Mouse (Mus musculus) E14TG2a.4 (cell line): ENCODE data around the gene Tle6.
"Not testable (repeated sequence)": the region's sequence is repeated elsewhere in the genome, so short reads cannot be mapped to it uniquely, and the experiment has no call there.

ENCODE experiments used
- H3K27me3 ChIP-seq: 2 replicates; pipeline ENCODE4 v1.6.1; 2014; ENCODE audit warnings: low read length, control low read depth; ENCODE audit not compliant: insufficient read depth
- H3K36me3 ChIP-seq: 2 replicates; pipeline ENCODE4 v1.6.1; 2014; ENCODE audit warnings: low read length, control low read depth; ENCODE audit not compliant: insufficient read depth
- H3K4me1 ChIP-seq: replicated peaks from 2 replicates; pipeline ENCODE4 v1.6.1; 2014; ENCODE audit warnings: low read depth, low read length, control low read depth
- H3K4me3 ChIP-seq: replicated peaks from 2 replicates; pipeline ENCODE4 v1.5.1; 2014; ENCODE audit warnings: mild to moderate bottlenecking, low read length
- H3K9me3 ChIP-seq: 2 replicates; pipeline ENCODE4 v1.6.1; 2014; ENCODE audit warnings: low read length, control low read depth
- CTCF ChIP-seq: conservative IDR thresholded peaks from 2 replicates; pipeline ENCODE4 v1.5.1; 2014; ENCODE audit warnings: low read length
- NANOG ChIP-seq: IDR thresholded peaks from 2 replicates; pipeline ENCODE4 v1.6.1; 2014; ENCODE audit warnings: borderline replicate concordance, low read length, mixed read lengths
- POU5F1 ChIP-seq: IDR thresholded peaks from 2 replicates; pipeline ENCODE4 v1.6.1; 2014; ENCODE audit warnings: low read length, borderline replicate concordance

The Tle6 gene

GRCm38 (mm10) chr10:81642648-81643448 lies 42.0 kb upstream of the Tle6 start:
- Histone ChIP-seq H3K4me3 (peak overlapping the region; percentile 89), H3K9me3 (no peaks in the 10 kb centered on the region), H3K36me3 (peaks cover 45% of the 10 kb centered on the region), H3K27me3 (peaks cover 10% of the 10 kb centered on the region), H3K4me1 (peaks cover 43% of the 10 kb centered on the region)
- TF ChIP-seq POU5F1: no peak
- no peak for TF ChIP-seq CTCF
- no peak for TF ChIP-seq NANOG

GRCm38 (mm10) chr10:81641978-81642647 lies 41.2 kb upstream of the Tle6 start:
- H3K4me3 ChIP-seq: peak overlapping the region; percentile 89
- peaks cover 10% of the 10 kb centered on the region for H3K27me3 ChIP-seq
- H3K9me3 ChIP-seq: no peaks in the 10 kb centered on the region
- peaks cover 44% of the 10 kb centered on the region for H3K36me3 ChIP-seq
- no peak for TF ChIP-seq CTCF
- no peak for TF ChIP-seq POU5F1
- TF ChIP-seq NANOG: no peak
- peaks cover 43% of the 10 kb centered on the region for H3K4me1 ChIP-seq

GRCm38 (mm10) chr10:81641566-81641965 lies 40.7 kb upstream of the Tle6 start:
- Histone ChIP-seq H3K27me3 (peaks cover 10% of the 10 kb centered on the region), H3K9me3 (no peaks in the 10 kb centered on the region), H3K36me3 (peaks cover 38% of the 10 kb centered on the region), H3K4me1 (peaks cover 48% of the 10 kb centered on the region), H3K4me3 (no peak overlapping the region)
- no peak for TF ChIP-seq CTCF
- TF ChIP-seq POU5F1: no peak
- no peak for TF ChIP-seq NANOG

- not testable (repeated sequence) for H3K4me3 ChIP-seq, H3K9me3 ChIP-seq
- H3K36me3 ChIP-seq: peaks cover 32% of the 10 kb centered on the region
- H3K27me3 ChIP-seq: peaks cover 10% of the 10 kb centered on the region
- peaks cover 55% of the 10 kb centered on the region for H3K4me1 ChIP-seq
Measured at GRCm38 (mm10) chr10:81640825-81641224, 40.0 kb upstream of the Tle6 start.

- Histone ChIP-seq H3K4me3 (no peak overlapping the region), H3K9me3 (no peaks in the 10 kb centered on the region), H3K27me3 (peaks cover 16% of the 10 kb centered on the region), H3K36me3 (peaks cover 32% of the 10 kb centered on the region), H3K4me1 (peaks cover 65% of the 10 kb centered on the region)
- no peak for TF ChIP-seq POU5F1
- TF ChIP-seq CTCF: no peak
- TF ChIP-seq NANOG: no peak
Measured at GRCm38 (mm10) chr10:81638101-81638500, 37.2 kb upstream of the Tle6 start.

GRCm38 (mm10) chr10:81636338-81636737 lies 35.5 kb upstream of the Tle6 start:
- H3K36me3 ChIP-seq: peaks cover 23% of the 10 kb centered on the region
- H3K4me1 ChIP-seq: peaks cover 57% of the 10 kb centered on the region
- H3K4me3 ChIP-seq: 0 out of 2 replicates have a peak overlapping the region, but pooled peaks have one; percentile 7
- TF ChIP-seq CTCF: no peak
- peaks cover 13% of the 10 kb centered on the region for H3K27me3 ChIP-seq
- no peaks in the 10 kb centered on the region for H3K9me3 ChIP-seq

GRCm38 (mm10) chr10:81633253-81634099 lies 32.6 kb upstream of the Tle6 start:
- H3K27me3 ChIP-seq: peaks cover 12% of the 10 kb centered on the region
- H3K36me3 ChIP-seq: peaks cover 4% of the 10 kb centered on the region; the same call in 1 of the 2 replicates
- TF ChIP-seq CTCF (no peak), POU5F1 (no peak), NANOG (no peak)
- peaks cover 69% of the 10 kb centered on the region for H3K4me1 ChIP-seq
- peak overlapping the region; percentile 77 for H3K4me3 ChIP-seq
- H3K9me3 ChIP-seq: no peaks in the 10 kb centered on the region

GRCm38 (mm10) chr10:81628390-81628789 lies 27.5 kb upstream of the Tle6 start, which contains the start of gene Ankrd24:
Gene Ankrd24 (plus strand): TSS chr10:81628540.
- Histone ChIP-seq H3K4me1 (peaks cover 82% of the 10 kb centered on the region), H3K36me3 (peaks cover 24% of the 10 kb centered on the region), H3K27me3 (no peaks in the 10 kb centered on the region), H3K9me3 (no peaks in the 10 kb centered on the region), H3K4me3 (peak within 1 kb of the TSS; percentile 85)
- no peak for TF ChIP-seq NANOG
- no peak for TF ChIP-seq CTCF
- no peak for TF ChIP-seq POU5F1
